Mouse (Mus musculus) C2C12 (cell line): ENCODE results near the gene Guca2a. TPM values are rescaled to one million over a fixed set of nuclear protein-coding genes. Genes with fewer than 3 reads are reported as not detected.
"Not testable (repeated sequence)": the region's sequence is repeated elsewhere in the genome, so short reads cannot be mapped to it uniquely, and the experiment has no call there.

ENCODE experiments used
- H3K27me3 ChIP-seq: one replicate; pipeline ENCODE4 v1.6.1; 2011; ENCODE audit not compliant: control insufficient read depth, insufficient read depth, insufficient read length
- H3K36me3 ChIP-seq: one replicate; pipeline ENCODE4 v1.6.1; 2011; ENCODE audit not compliant: control insufficient read depth, insufficient read depth
- H3K4me3 ChIP-seq: one replicate; pipeline ENCODE4 v1.5.1; 2011; ENCODE audit warnings: mild to moderate bottlenecking, control low read depth; ENCODE audit not compliant: poor library complexity, insufficient read depth, severe bottlenecking
- H3K79me2 ChIP-seq: one replicate; pipeline ENCODE4 v1.6.1; 2011; ENCODE audit not compliant: control insufficient read depth, insufficient read depth
- H3K79me3 ChIP-seq: one replicate; pipeline ENCODE4 v1.6.1; 2011; ENCODE audit warnings: low read depth, control low read depth
- H3ac ChIP-seq: one replicate; pipeline ENCODE3; 2011; ENCODE audit warnings: low read depth; ENCODE audit not compliant: control insufficient read depth, insufficient read length
- CEBPB ChIP-seq: IDR thresholded peaks from one replicate; pipeline ENCODE4 v1.6.1; 2011; ENCODE audit warnings: low read depth, mild to moderate bottlenecking, control low read depth, moderate library complexity
- CTCF ChIP-seq: IDR thresholded peaks from one replicate; pipeline ENCODE4 v1.5.1; 2011; ENCODE audit not compliant: control insufficient read depth, insufficient read depth, insufficient read length
- FOSL1 ChIP-seq: IDR thresholded peaks from one replicate; pipeline ENCODE4 v1.8.0; 2011; ENCODE audit warnings: mild to moderate bottlenecking, low read length; ENCODE audit not compliant: poor library complexity, insufficient read depth, severe bottlenecking
- MAX ChIP-seq: IDR thresholded peaks from one replicate; pipeline ENCODE4 v1.6.1; 2011; ENCODE audit warnings: mild to moderate bottlenecking, control low read depth
- MYOD1 ChIP-seq: IDR thresholded peaks from one replicate; pipeline ENCODE4 v1.6.1; 2011; ENCODE audit warnings: low read depth; ENCODE audit not compliant: control insufficient read depth, insufficient read length
- MYOG ChIP-seq: IDR thresholded peaks from one replicate; pipeline ENCODE4 v1.6.1; 2011; ENCODE audit not compliant: control insufficient read depth, insufficient read length; ENCODE audit errors: extremely low read depth
- USF1 ChIP-seq: IDR thresholded peaks from one replicate; pipeline ENCODE4 v1.6.1; 2011; ENCODE audit warnings: low read depth, mild to moderate bottlenecking, control low read depth, moderate library complexity
- polyA plus RNA-seq: library from polyadenylated mRNA; unstranded; fragments of >200 nt; fragmentation: generic; extraction: Trizol; gene quantifications from one replicate; pipeline ENCODE4 v1.2.1, GENCODE M21; 2012; ENCODE audit warnings: missing spikeins

Gene Guca2a
- polyA plus RNA-seq, 1 experiment = 0.09 TPM

DNA sequence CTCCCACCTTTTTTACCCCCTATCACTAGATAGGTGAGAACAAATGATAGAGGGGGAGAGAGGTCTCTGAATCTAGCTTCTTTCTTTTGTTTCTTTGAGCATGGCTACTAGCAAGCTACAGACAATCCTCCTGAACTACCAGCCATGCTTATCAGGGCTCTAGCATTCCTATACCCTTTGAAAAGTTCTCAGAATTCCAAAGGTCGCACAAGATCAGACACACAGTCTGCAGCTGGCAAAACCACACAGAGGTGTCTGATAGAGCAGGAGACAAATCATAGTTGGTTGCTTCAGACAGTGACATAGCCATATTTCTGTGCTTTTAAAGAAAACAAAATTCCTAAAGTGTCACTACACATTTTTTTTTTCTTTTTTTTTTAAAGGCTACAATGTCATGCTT lies 37.9 kb upstream of the Guca2a start:
- no peak for TF ChIP-seq USF1
- TF ChIP-seq MYOD1 = no peak
- TF ChIP-seq CEBPB = no peak
- no peak for TF ChIP-seq MYOG
- TF ChIP-seq CTCF = no peak
- Histone ChIP-seq H3ac (no peak overlapping the region), H3K79me2 (peaks cover 26% of the 10 kb centered on the region), H3K36me3 (peaks cover 15% of the 10 kb centered on the region), H3K4me3 (no peak overlapping the region), H3K27me3 (no peaks in the 10 kb centered on the region), H3K79me3 (peaks cover 14% of the 10 kb centered on the region)

- H3ac ChIP-seq = no peak overlapping the region
- H3K79me3 ChIP-seq = peaks cover 28% of the 10 kb centered on the region
- no peak overlapping the region for H3K4me3 ChIP-seq
- peaks cover 10% of the 10 kb centered on the region for H3K36me3 ChIP-seq
- TF ChIP-seq MYOG = no peak
- no peak for TF ChIP-seq CTCF
- TF ChIP-seq CEBPB = no peak
- no peak for TF ChIP-seq MAX
- no peak for TF ChIP-seq FOSL1
- TF ChIP-seq USF1 = no peak
- no peak for TF ChIP-seq MYOD1
- H3K27me3 ChIP-seq = no peaks in the 10 kb centered on the region
- peaks cover 65% of the 10 kb centered on the region for H3K79me2 ChIP-seq
Measured at GRCm38 (mm10) chr4:119609488-119609887, 28.0 kb upstream of the Guca2a start.

GRCm38 (mm10) chr4:119614078-119614477 lies 23.4 kb upstream of the Guca2a start:
- Histone ChIP-seq H3K4me3 (no peak overlapping the region), H3K79me3 (peaks cover 10% of the 10 kb centered on the region), H3K27me3 (no peaks in the 10 kb centered on the region), H3K36me3 (peaks cover 25% of the 10 kb centered on the region), H3K79me2 (peaks cover 36% of the 10 kb centered on the region), H3ac (no peak overlapping the region)
- TF ChIP-seq MAX = no peak
- TF ChIP-seq USF1 = no peak
- TF ChIP-seq FOSL1 = no peak
- no peak for TF ChIP-seq CTCF
- TF ChIP-seq CEBPB = no peak
- TF ChIP-seq MYOG = no peak
- TF ChIP-seq MYOD1 = no peak

- TF ChIP-seq CTCF (no peak), CEBPB (no peak)
Measured at GRCm38 (mm10) chr4:119614724-119615123, 22.8 kb upstream of the Guca2a start.

DNA sequence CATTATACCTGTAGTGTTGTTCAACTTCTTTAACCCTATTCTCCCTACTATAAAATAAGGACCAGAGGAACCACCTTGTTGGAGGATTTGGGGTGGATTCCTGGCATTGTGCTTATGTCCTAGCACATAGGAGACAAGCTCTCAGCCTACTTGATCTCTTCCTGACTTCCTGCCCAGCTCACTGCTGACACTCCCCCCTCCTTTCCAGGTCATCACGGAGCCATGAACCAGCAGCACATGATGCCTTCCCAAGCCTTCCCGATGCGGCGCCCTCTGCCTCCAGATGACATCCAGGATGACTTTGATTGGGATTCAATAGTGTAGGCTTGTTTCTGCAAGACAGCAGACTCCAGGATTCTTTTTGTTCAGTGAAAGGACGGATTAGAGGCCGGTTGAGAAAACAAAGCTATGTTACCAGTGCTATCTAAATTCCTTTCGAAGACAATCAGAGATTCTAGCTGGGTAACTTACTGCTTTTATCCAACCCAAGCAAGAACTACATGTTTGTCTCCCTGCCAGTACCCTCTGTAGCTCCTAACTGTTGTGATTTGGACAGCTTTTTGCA lies 11.3 kb upstream of the Guca2a start:
- Histone ChIP-seq H3K4me3 (no peak overlapping the region), H3K79me3 (no peaks in the 10 kb centered on the region), H3K36me3 (peaks cover 60% of the 10 kb centered on the region), H3ac (no peak overlapping the region), H3K79me2 (no peaks in the 10 kb centered on the region), H3K27me3 (no peaks in the 10 kb centered on the region)
- TF ChIP-seq CEBPB (no peak), MYOG (no peak), USF1 (no peak), FOSL1 (no peak), MYOD1 (no peak), CTCF (no peak)

More at GRCm38 (mm10) chr4:119614724-119615123, 22.8 kb upstream of the Guca2a start:
- peaks cover 30% of the 10 kb centered on the region for H3K79me2 ChIP-seq
- no peaks in the 10 kb centered on the region for H3K27me3 ChIP-seq
- peaks cover 32% of the 10 kb centered on the region for H3K36me3 ChIP-seq
- peaks cover 8% of the 10 kb centered on the region for H3K79me3 ChIP-seq
- no peak overlapping the region for H3ac ChIP-seq
- H3K4me3 ChIP-seq = no peak overlapping the region

DNA sequence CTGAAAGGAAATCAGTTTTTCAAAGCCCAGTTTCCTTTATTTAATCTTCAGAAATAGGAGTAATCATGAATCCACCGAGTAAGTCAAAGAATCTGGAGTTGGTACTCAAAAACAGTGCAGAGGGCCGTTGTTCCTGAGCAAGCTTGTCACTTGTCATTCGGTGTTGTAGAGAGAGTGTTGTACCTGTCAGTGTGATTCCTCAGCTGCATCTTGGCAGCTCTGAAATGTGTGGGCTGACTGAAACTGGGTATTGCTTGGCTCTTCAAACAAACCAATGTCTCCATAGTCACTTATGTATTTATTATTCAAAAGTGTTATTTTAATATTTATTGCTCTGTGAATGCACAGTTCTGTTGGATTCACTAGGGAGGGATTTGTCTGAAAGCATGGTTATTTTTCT lies 10.6 kb upstream of the Guca2a start:
- TF ChIP-seq MAX (no peak), CEBPB (no peak), CTCF (no peak), MYOG (no peak), MYOD1 (no peak), FOSL1 (no peak), USF1 (no peak)
- peaks cover 55% of the 10 kb centered on the region for H3K36me3 ChIP-seq
- no peaks in the 10 kb centered on the region for H3K79me2 ChIP-seq
- H3K27me3 ChIP-seq = no peaks in the 10 kb centered on the region
- H3K4me3 ChIP-seq = no peak overlapping the region
- no peak overlapping the region for H3ac ChIP-seq
- no peaks in the 10 kb centered on the region for H3K79me3 ChIP-seq

DNA sequence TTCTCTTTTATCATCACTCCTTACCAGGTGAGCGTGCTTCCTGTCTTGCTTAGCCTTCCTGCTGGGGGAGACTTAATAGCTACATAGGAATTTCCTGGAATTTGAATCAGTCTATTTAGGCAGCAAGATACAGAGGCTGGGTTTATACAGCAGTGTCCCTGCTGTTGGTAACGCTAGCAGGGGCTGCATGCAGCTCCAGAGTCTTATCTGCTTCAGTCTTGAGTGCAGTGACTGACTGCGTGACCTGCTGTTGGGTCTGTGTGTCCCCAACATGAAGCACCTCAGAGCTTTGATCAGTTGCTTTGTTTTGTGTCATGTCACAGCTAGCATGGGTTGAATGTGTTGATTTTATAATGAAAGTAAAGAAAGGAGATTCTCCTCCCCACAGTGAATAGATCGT lies 10.2 kb upstream of the Guca2a start:
- Histone ChIP-seq H3K36me3 (peaks cover 50% of the 10 kb centered on the region), H3K4me3 (no peak overlapping the region), H3ac (no peak overlapping the region), H3K27me3 (no peaks in the 10 kb centered on the region), H3K79me2 (no peaks in the 10 kb centered on the region), H3K79me3 (no peaks in the 10 kb centered on the region)
- TF ChIP-seq MAX = no peak
- TF ChIP-seq MYOD1 = no peak
- TF ChIP-seq CEBPB = no peak
- no peak for TF ChIP-seq MYOG
- no peak for TF ChIP-seq FOSL1
- no peak for TF ChIP-seq CTCF
- no peak for TF ChIP-seq USF1

- H3K36me3 ChIP-seq = peaks cover 43% of the 10 kb centered on the region
- not testable (repeated sequence) for H3ac ChIP-seq, H3K79me2 ChIP-seq, H3K27me3 ChIP-seq, H3K79me3 ChIP-seq, H3K4me3 ChIP-seq
Measured at GRCm38 (mm10) chr4:119628363-119628762, 9.1 kb upstream of the Guca2a start.
